Mouse (Mus musculus) left cerebral cortex, adult 18-20 months (tissue): ENCODE data around the gene Il17rd. TPM values are rescaled to one million over a fixed set of nuclear protein-coding genes. Genes with fewer than 3 reads are reported as not detected.

ENCODE experiments used
- DNase-seq, 2 experiments: peaks; one replicate each; pipeline ENCODE4 v3.0.0; 2021 to 2022; ENCODE audit warnings: low spot score in 2 of 2, mixed read lengths in 1 of 2
- total RNA-seq, 2 experiments: library from RNA; stranded (reverse); gene quantifications; 2 replicates each; pipeline ENCODE4 v1.2.3; 2021

The Il17rd gene
- total RNA-seq, 2 experiments from 2014 or later: 2.1 to 2.6 TPM

GRCm38 (mm10) chr14:27085471-27085870, 46.7 kb downstream of the Il17rd start:
- DNase-seq: no peak

- no peak for DNase-seq
Measured at GRCm38 (mm10) chr14:27085999-27086398, 47.3 kb downstream of the Il17rd start.

- no peak for DNase-seq
Measured at GRCm38 (mm10) chr14:27094247-27094646, 55.5 kb downstream of the Il17rd start.

DNA sequence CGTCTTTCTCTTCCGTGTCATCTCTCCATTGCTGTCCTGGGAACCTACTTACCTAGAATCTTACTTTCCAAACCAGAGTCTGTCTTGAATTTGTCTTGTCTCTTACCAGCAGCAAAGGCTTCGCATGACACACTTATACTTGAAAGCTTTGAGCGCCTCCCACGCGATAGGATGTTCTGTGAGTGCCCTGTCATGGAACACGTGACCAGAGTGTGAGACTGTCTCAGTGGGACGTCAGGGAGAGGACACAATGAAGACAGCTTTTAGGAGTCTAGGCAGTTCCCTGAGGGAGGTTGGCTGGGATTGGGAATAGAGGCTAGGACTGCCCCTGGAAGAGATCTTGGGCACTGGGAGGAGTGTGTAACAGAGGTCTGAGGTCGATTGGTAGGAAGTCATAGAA, 57.4 kb downstream of the Il17rd start:
- no peak for DNase-seq

- DNase-seq: peak; percentile 51 to 55
Measured at GRCm38 (mm10) chr14:27096779-27097178, 58.0 kb downstream of the Il17rd start.

DNA sequence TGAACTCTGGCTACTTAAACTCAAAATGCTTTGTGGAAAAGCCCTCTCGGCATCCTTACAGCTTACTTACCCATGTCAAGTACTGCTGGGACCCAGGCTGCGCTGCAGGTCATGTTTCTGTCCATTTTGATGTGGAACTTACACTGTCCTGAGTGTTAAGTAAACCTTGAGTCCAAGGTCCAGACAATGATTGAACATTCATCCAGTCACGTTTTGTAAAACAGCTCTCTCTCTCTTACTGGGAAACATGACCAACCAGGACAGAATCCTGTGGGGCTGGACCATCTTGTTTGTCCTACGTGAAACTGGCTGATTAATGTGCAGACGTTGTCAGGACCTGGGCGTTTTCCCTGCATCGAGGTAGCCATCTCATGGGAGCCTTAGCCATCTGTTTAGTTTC, 63.0 kb downstream of the Il17rd start:
- no peak for DNase-seq

- peak; percentile 25 to 48 for DNase-seq
Measured at GRCm38 (mm10) chr14:27102720-27103119, 64.0 kb downstream of the Il17rd start.

- peak; percentile 19 to 44 for DNase-seq
Measured at GRCm38 (mm10) chr14:27105731-27106457, 67.2 kb downstream of the Il17rd start.

DNA sequence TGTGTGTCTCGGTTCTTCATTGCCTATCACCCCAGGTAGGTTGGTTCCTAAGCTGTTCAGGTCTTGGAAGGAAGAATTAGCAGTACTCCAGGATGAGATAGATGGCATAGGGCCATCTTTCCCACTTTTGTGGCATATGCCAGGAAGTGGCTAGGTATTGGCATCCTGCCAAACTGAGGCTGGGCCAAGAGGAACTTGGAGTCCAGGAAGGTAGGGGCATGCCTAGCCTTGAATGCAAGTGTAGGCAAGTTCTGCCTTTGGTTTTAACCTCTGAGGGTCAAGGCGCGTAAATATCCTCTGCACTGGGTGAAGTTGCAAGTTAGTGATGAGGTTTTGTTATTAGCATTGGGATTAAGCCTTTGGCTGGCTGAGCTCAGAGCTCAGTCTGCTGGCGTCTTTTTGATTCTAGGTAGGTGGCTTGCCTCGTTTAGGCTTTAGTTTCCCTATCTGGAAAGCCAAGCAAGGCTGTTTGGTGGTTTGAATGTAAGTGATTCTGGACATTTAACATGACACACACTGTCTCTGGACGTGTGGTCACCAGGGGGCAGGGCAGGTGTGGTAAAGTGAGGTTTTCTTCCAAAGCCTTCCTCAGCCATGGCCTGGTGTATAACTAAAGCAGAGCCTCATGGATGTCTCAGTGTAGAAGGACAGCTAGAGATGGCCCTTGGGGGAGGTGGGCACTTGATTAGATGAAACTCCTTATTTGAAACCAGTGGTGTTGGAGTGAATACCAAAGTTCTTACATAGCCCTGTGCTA, 70.2 kb downstream of the Il17rd start:
- no peak for DNase-seq

DNA sequence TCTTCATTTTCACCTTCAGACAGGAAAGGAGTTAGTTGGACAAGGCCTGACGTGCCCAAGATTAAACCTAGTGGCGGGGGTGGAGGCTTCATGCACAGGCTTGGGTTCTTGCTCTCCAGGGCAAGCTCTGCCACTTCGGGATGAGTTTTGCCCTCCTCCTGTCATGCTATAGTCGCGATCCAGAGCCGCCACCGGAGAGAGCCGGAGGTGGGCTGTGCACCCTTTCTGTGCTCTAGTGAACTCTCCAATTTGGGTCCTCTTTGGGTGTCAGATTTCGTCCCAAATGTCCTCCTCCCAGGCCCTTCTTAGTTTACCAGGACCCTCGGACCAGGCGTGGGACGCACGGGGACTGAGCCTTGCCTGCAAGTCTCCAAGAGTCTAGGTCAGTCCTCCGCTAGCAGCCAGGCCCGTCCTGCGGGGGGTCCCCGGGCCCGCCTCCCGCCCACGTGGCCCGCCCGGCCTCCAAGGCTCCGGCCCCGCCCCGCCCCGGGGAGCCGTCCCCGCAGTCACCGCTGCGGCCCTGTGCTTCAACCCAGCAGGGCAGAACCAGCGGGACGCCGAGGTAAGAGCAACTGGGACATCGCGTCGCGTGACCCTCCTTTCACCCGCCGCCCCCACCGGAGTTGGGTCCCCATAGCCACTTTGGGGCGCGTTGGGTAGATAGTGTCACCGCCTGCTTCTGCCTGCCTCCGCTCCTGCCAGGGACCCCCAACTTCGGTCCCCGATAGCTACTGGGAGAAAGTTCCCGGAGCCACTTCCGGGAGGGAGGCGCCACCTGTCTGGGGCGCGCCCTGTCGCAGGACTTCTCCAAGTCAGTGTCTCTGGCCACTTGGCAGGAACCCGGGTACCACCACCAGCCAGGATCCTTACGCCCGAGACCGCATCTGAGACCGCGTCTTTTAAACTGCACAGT, 75.9 kb downstream of the Il17rd start, which contains the start of gene Arhgef3:
Gene Arhgef3 (plus strand): TSS at position 538 of the 913 bp plus-strand sequence.
- DNase-seq: no peak

GRCm38 (mm10) chr14:27115275-27115660, 76.5 kb downstream of the Il17rd start:
- DNase-seq: no peak

DNA sequence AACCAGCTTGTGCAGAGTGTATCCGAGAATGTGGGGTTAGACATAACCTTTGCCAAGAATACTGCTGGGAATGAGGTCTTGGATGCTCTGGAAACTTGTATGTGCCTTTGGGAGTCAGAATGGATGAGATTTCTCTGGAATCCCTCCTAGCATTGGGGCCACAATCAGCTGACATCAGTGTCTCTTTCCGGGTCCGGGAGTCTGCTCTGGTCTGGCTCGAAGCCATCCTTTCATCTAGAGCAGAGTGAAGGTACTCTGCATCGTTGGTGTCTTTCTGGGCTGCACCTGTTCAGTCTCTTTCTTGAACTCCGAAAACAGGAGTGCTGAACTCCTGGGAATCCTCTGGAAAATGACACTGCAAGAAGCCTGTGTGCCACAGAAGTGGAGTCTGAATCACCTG, 77.2 kb downstream of the Il17rd start:
- DNase-seq: no peak

GRCm38 (mm10) chr14:27116577-27117165, 77.9 kb downstream of the Il17rd start:
- no peak for DNase-seq

- no peak for DNase-seq
Measured at GRCm38 (mm10) chr14:27118546-27118945, 79.8 kb downstream of the Il17rd start.

DNA sequence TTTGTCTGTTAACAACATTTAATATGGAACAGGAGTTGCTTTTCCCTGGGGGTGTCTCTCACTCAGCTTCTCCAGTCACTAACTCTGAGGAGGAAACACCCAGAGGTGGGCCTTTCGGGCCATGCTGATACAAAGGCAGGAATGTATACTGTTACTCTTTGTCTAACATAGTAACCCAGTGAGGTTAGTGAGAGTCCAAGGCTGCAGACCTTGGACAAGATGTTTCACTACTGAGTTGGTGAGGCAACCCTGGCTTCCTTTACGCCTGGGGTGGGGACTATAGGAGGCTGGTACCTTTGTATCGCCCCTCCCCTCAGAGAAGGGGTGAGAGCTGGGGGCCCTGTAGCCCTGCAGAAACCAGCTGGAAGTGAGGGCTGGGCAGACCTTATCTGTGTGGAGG, 83.9 kb downstream of the Il17rd start:
- no peak for DNase-seq

DNA sequence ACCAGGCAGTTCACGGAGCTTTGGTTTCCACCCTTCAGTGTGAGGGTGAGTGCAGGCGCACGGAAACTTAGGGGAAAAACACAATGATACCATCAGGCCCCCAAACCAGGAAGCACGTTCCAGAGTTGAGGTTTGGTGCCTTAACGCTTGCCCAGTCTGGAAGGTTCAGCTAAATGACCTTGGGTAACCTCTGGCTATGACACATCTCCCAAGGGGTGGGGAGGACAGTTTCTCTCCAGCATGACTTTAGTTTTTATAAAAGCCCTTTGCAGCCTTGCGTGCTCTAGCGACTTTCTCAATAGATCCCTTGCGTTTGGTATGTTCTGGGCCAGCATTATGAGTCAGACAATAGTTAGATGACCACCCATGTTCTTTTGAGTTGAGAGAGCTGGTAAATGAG, 84.8 kb downstream of the Il17rd start:
- DNase-seq: no peak

DNA sequence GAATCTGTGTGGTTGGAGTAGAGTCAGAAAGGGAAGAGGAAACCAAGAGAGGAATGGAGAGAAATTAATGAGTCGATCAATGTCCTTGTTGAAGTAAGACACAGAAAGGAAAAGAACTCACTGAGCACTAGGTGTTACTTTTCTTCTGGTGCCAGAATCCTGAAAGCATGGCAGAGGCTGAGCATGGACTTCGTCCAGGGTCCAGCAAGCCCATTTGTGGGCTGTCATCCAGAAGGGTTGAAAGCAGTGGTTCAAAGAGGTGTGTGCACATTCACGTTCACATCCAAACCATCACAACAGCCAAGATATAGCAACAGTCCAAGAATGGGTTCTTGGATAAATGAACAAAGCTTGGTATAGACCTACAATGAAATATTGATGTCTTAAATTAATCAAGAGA, 91.3 kb downstream of the Il17rd start:
- DNase-seq: no peak

DNA sequence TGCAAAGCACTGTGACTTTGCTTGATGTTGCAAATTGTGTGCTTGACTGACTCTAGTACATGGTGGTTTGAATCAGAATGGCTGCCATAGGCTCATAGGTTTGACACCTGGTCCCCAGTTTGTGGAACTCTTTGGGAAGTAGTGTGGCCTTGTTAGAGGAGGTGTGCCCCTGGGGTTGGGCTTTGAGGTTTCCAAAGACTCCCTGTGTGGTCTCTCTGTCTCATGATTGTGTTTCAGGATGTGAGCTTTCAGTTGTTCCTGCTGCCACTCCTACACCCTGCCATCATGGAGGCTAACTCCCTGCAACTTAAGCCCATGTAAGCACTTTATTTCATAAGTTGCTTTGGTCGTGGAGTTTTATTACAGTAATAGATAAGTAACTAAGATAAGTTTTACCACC, 91.9 kb downstream of the Il17rd start:
- no peak for DNase-seq

DNA sequence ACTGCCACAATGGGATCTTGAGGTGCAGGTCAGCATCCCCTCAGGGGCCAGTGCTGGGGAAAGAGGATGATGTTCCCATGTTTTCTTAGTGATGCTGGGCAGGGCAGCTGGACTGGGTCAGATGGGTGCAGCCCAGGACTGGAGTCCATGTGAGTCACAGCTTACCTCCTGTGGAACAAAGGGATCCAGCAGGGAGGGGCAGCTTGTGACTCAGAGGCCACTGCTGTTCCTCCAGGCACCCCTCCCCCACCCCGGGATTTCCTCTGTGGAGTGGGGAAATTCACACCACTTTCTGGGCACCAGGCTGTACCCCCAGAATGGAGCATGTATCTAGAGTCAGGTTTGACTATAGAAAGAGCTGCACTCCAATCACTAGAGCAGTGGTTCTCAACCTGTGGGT, 92.8 kb downstream of the Il17rd start:
- no peak for DNase-seq

DNA sequence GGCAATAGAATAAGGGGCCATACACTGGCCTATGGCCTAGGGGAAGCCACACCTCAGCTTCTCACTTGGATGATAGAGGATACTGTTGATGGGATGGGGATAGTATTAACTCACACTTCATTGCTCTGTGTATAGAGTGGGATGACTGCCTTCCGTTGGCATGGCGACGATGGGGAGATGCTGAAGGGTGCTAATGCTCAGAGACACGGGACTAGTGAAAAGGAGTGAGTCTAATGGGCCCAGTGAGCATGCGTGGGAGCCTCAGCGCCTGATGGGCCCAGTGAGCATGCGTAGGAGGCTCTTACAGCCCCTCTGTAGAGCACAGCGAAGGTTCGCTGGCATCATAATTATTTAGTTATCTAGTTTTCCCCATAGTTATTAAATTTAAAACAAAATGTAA, 100.2 kb downstream of the Il17rd start:
- DNase-seq: no peak

- peak in 1 of 2 experiments; percentile 6 for DNase-seq
Measured at GRCm38 (mm10) chr14:27139968-27140367, 101.2 kb downstream of the Il17rd start.
